Mouse (Mus musculus) intestine, embryonic 16.5 days (tissue): ENCODE measurements at regions not wholly inside any gene's neighbourhood (a gene's known extent, or its start where the extent isn't known, plus 50 kb on each side); places are given as distances from the start of the nearest gene placed in this dataset.

Source experiments
- ATAC-seq: fragments of 200-750 bp; cut with Nextera tagmentation; 2 replicates; pipeline ENCODE4 v1.8.0; 2017; ENCODE audit warnings: moderate TSS enrichment, moderate library complexity
- H3K27ac ChIP-seq: fragments of 300-500 bp; sonication (generic); 2 replicates; pipeline ENCODE4 v1.5.1; 2014; ENCODE audit warnings: mild to moderate bottlenecking, low read length
- H3K27me3 ChIP-seq: fragments of 300-500 bp; sonication (generic); replicated peaks from 2 replicates; pipeline ENCODE4 v1.6.1; 2014; ENCODE audit warnings: low read length, control low read depth, mixed read lengths; ENCODE audit not compliant: control insufficient read depth, insufficient read depth
- H3K36me3 ChIP-seq: fragments of 300-500 bp; sonication (generic); 2 replicates; pipeline ENCODE4 v1.6.1; 2014; ENCODE audit warnings: low read length, control low read depth; ENCODE audit not compliant: control insufficient read depth, insufficient read depth
- H3K4me1 ChIP-seq: fragments of 300-500 bp; sonication (generic); 2 replicates; pipeline ENCODE4 v1.6.1; 2014; ENCODE audit warnings: low read length, control low read depth, mixed read lengths; ENCODE audit not compliant: control insufficient read depth, insufficient read depth
- H3K4me2 ChIP-seq: fragments of 300-500 bp; sonication (generic); 2 replicates; pipeline ENCODE4 v1.6.1; 2014; ENCODE audit warnings: low read depth, low read length, control low read depth
- H3K4me3 ChIP-seq: fragments of 300-500 bp; sonication (generic); 2 replicates; pipeline ENCODE4 v1.5.1; 2014; ENCODE audit warnings: mild to moderate bottlenecking, low read length
- H3K9ac ChIP-seq: fragments of 300-500 bp; sonication (generic); 2 replicates; pipeline ENCODE4 v1.6.1; 2014; ENCODE audit warnings: low read depth, low read length
- H3K9me3 ChIP-seq: fragments of 300-500 bp; sonication (generic); 2 replicates; pipeline ENCODE4 v1.6.1; 2016; ENCODE audit warnings: low read length, control low read depth; ENCODE audit not compliant: control insufficient read depth
- WGBS: fragments of 180-500 bp; shearing (Covaris S2); extraction: QIAGEN DNeasy Blood & Tissue Kit; methylation state at CpG from one replicate; pipeline ENCODE4 v1.1.7; 2014; 5-methylcytosine and 5-hydroxymethylcytosine counted together

- Histone ChIP-seq H3K27ac (no peak overlapping the region), H3K9ac (no peak overlapping the region), H3K4me2 (no peak overlapping the region), H3K4me1 (no peaks in the 10 kb centered on the region), H3K36me3 (no peaks in the 10 kb centered on the region), H3K9me3 (no peaks in the 10 kb centered on the region), H3K4me3 (no peak overlapping the region), H3K27me3 (no peaks in the 10 kb centered on the region)
- ATAC-seq = no peak
- 84% methylated on average over 2 of the region's 2 CpGs for WGBS
Measured at GRCm38 (mm10) chr15:51485554-51485953, 2399.2 kb upstream of the Gm7489 start.

GRCm38 (mm10) chr15:51502058-51502741, 2382.5 kb upstream of the Gm7489 start:
- WGBS = 50% methylated on average over 12 of the region's 12 CpGs
- no peak for ATAC-seq
- H3K4me2 ChIP-seq = 0 out of 2 replicates have a peak overlapping the region, but pooled peaks have one; percentile 12
- H3K4me1 ChIP-seq = 0 out of 2 replicates have a peak, but pooled peaks cover 5% of the 10 kb centered on the region
- H3K4me3 ChIP-seq = no peak overlapping the region
- H3K27ac ChIP-seq = no peak overlapping the region
- H3K9me3 ChIP-seq = no peaks in the 10 kb centered on the region
- H3K36me3 ChIP-seq = no peaks in the 10 kb centered on the region
- no peaks in the 10 kb centered on the region for H3K27me3 ChIP-seq
- H3K9ac ChIP-seq = no peak overlapping the region

- 53% methylated on average over 10 of the region's 10 CpGs for WGBS
- no peak for ATAC-seq
- no peak overlapping the region for H3K4me2 ChIP-seq
Measured at GRCm38 (mm10) chr15:51502742-51503270, 2381.9 kb upstream of the Gm7489 start.

GRCm38 (mm10) chr15:51503341-51503740, 2381.4 kb upstream of the Gm7489 start:
- H3K9ac ChIP-seq = no peak overlapping the region
- 29% methylated on average over 8 of the region's 8 CpGs for WGBS
- H3K4me2 ChIP-seq = no peak overlapping the region
- H3K27ac ChIP-seq = no peak overlapping the region
- H3K27me3 ChIP-seq = no peaks in the 10 kb centered on the region
- H3K36me3 ChIP-seq = no peaks in the 10 kb centered on the region
- H3K4me3 ChIP-seq = no peak overlapping the region
- no peak for ATAC-seq
- H3K4me1 ChIP-seq = 0 out of 2 replicates have a peak, but pooled peaks cover 5% of the 10 kb centered on the region
- H3K9me3 ChIP-seq = no peaks in the 10 kb centered on the region

More at GRCm38 (mm10) chr15:51502742-51503270, 2381.9 kb upstream of the Gm7489 start:
- Histone ChIP-seq H3K27me3 (no peaks in the 10 kb centered on the region), H3K9me3 (no peaks in the 10 kb centered on the region), H3K4me3 (no peak overlapping the region), H3K36me3 (no peaks in the 10 kb centered on the region), H3K4me1 (0 out of 2 replicates have a peak, but pooled peaks cover 5% of the 10 kb centered on the region), H3K9ac (no peak overlapping the region), H3K27ac (no peak overlapping the region)

- H3K9me3 ChIP-seq = no peaks in the 10 kb centered on the region
- H3K9ac ChIP-seq = no peak overlapping the region
- H3K4me2 ChIP-seq = no peak overlapping the region
- no peak overlapping the region for H3K27ac ChIP-seq
- no peaks in the 10 kb centered on the region for H3K36me3 ChIP-seq
- 68% methylated on average over 11 of the region's 11 CpGs for WGBS
- ATAC-seq = no peak
- 0 out of 2 replicates have a peak, but pooled peaks cover 5% of the 10 kb centered on the region for H3K4me1 ChIP-seq
- no peaks in the 10 kb centered on the region for H3K27me3 ChIP-seq
- no peak overlapping the region for H3K4me3 ChIP-seq
Measured at GRCm38 (mm10) chr15:51504016-51504760, 2380.5 kb upstream of the Gm7489 start.

- no peak for ATAC-seq
- Histone ChIP-seq H3K4me1 (0 out of 2 replicates have a peak, but pooled peaks cover 5% of the 10 kb centered on the region), H3K9ac (no peak overlapping the region), H3K36me3 (no peaks in the 10 kb centered on the region), H3K4me3 (no peak overlapping the region), H3K27me3 (no peaks in the 10 kb centered on the region), H3K9me3 (no peaks in the 10 kb centered on the region), H3K27ac (no peak overlapping the region), H3K4me2 (no peak overlapping the region)
- 81% methylated on average over 5 of the region's 5 CpGs for WGBS
Measured at GRCm38 (mm10) chr15:51504789-51505188, 2379.9 kb upstream of the Gm7489 start.

- Histone ChIP-seq H3K4me1 (0 out of 2 replicates have a peak, but pooled peaks cover 5% of the 10 kb centered on the region), H3K4me3 (no peak overlapping the region), H3K27me3 (no peaks in the 10 kb centered on the region), H3K9me3 (no peaks in the 10 kb centered on the region), H3K27ac (no peak overlapping the region), H3K4me2 (no peak overlapping the region), H3K36me3 (no peaks in the 10 kb centered on the region), H3K9ac (no peak overlapping the region)
- WGBS = 88% methylated on average over 2 of the region's 2 CpGs
- no peak for ATAC-seq
Measured at GRCm38 (mm10) chr15:51507126-51507525, 2377.6 kb upstream of the Gm7489 start.

- Histone ChIP-seq H3K4me2 (no peak overlapping the region), H3K36me3 (no peaks in the 10 kb centered on the region), H3K27me3 (no peaks in the 10 kb centered on the region), H3K27ac (no peak overlapping the region), H3K9me3 (no peaks in the 10 kb centered on the region), H3K4me3 (no peak overlapping the region), H3K4me1 (no peaks in the 10 kb centered on the region), H3K9ac (no peak overlapping the region)
- no peak for ATAC-seq
- 47% methylated on average over 5 of the region's 5 CpGs for WGBS
Measured at GRCm38 (mm10) chr15:51511319-51511718, 2373.4 kb upstream of the Gm7489 start.

- H3K27me3 ChIP-seq = no peaks in the 10 kb centered on the region
- no peak overlapping the region for H3K27ac ChIP-seq
- no peaks in the 10 kb centered on the region for H3K36me3 ChIP-seq
- ATAC-seq = no peak
- no peaks in the 10 kb centered on the region for H3K4me1 ChIP-seq
- H3K4me2 ChIP-seq = no peak overlapping the region
- H3K4me3 ChIP-seq = no peak overlapping the region
- H3K9me3 ChIP-seq = no peaks in the 10 kb centered on the region
- WGBS = 55% methylated on average over 5 of the region's 5 CpGs
- H3K9ac ChIP-seq = no peak overlapping the region
Measured at GRCm38 (mm10) chr15:51536317-51536716, 2348.4 kb upstream of the Gm7489 start.
